Mouse (Mus musculus): ENCODE data around the gene Glis1.

Gene Glis1

DNA sequence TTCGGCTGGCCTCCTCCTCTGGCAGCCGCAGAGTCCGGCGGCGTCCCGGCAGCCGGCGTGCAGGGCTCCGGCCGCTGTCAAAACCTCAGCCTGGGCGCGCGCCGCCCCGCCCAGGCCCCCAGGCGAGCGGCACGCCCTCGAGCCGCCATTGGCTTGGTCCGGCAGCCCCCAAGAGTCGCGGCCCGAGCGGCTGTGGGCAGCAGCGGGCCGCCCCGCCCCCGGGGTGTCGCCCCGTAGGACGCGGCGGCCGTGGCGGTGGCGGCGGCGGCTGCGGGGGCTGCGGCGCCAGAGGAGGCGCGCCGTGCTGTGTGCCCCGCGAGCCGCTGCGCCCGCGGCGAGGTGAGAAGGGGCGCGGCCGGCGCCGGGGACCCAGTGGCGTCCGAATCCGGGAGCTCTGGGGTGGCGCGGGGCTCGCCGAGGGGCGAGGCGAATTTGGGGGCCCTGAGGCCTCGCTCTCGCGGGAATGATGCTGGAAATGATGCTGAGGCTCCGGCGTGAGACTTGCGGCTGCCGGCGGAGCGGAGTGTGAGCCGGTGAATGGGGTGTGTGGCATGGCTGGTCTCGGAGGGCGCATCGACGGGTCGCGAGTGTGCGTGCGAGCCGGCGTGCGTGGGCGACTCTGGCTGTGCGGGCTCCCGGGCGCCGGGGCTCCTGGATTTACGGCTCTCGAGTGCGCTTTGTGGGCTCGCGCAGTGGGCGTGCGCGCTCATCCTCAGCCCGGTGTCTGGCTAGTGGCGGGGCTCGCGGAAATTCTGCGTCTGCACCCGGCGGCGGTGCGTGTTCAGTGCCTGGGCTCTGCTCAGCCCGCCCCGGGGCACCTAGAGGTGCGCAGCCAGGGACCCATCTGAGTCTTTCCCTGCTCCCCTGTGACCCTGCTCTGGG is at the start of gene Glis1:
Glis1 (plus strand) TSS at position 236 of the 882 bp plus-strand sequence.
- DNase-seq = peak; percentile 84

GRCm38 (mm10) chr4:107387038-107387437 is 47.4 kb upstream of the Glis1 start:
- DNase-seq = peak; percentile 31

- peak; percentile 8 for DNase-seq
Observed at GRCm38 (mm10) chr4:107387465-107387864, 46.9 kb upstream of the Glis1 start.

- peak; percentile 26 for DNase-seq
Observed at GRCm38 (mm10) chr4:107388291-107388690, 46.1 kb upstream of the Glis1 start.

DNA sequence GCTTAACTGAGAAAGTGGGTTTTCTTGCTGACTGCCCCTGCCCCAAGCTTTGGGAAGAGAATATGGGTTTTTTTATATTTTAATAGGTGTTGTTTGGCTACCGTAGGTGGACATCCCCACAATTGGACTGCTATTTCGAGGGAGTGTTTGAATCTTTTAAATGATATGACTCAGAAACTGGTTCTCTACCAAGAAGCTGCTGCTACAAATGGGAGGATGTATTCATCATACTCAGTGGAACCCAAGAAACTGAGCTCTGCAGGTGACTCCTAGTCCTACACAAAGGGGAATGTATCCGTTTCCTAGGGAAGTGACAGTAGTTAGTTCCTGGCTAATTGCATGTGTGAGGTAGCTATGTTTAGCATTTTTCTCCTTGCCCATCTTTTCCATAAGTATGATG is 45.0 kb upstream of the Glis1 start:
- no peak for DNase-seq

GRCm38 (mm10) chr4:107393771-107394170 is 40.6 kb upstream of the Glis1 start:
- no peak for DNase-seq

DNA sequence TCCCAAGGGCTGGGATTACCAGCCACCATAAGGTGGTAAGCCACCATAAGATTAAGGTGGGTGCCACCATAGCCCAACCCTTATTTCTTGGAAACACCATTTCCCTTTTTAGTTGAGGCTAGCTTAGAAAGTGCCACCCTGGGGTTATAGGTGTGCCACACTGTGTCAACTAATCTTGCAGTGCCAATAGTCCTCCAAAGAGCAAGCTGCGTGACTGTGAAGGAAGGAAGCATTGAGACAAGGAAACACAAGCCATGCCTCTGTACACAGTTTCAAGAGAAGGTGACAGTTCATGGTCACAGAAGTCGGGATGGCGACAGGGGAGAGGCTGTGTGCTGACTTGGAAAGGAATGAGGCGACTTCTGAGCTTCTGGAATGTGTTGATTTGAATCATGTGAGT is 14.2 kb upstream of the Glis1 start:
- DNase-seq = no peak

DNA sequence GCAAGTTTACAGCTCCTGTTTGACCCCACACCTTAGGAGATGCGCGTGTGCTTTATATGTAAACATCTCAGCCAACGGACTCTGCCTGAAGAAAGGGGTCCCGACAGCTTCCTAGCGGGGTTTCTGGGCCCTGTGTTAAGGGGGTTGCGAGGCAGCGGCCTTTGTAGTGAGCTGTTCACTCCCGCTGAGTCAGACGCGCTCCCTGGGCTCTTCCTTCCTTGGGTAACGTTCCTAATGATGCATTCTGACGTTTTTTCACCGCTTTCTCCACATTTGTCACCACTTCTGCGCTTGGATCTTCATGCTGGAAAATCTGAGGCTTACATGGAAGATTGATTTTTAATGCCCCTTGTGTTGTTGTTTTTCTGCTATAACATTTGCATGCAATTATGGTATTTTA is 12.7 kb upstream of the Glis1 start:
- no peak for DNase-seq

DNA sequence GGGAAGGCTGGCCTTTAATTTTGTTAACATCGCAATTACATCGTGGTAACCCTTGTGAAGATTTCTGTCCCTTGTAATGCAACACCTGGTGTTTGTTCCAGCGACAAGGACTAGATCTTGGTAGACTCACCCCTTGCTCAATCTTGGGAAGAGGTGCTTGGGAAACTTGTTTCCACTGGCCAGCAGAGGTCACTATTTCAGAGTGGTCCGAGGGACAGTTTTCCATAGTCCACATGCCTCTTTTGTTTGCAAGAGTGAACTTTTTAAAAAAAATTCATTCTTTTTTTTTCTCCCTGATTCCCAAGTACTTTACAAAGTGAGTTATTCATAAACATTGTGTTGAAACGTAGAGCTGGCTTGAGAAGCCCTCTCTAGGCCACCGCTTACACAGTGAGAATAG is 12.2 kb upstream of the Glis1 start:
- DNase-seq = peak; percentile 37

DNA sequence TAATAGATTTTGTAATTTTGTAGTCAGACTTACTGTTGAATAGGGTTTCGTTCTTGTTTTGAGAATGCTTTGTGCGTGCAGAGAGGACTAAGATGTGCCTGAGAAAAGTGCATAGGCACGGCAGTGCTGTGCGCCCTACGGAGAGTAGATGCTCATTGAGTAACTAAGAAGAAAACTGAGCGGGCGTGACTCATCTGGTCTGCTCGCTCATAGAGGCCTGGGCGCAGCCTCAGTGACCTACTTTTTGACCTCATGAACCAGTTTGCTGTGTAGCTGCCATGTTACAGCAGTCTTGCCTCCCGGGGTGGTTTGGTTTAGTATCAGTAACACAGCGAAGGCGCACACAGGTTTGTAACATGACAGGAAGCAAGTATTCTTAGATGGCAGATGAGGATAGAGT is 8.8 kb upstream of the Glis1 start:
- no peak for DNase-seq

DNA sequence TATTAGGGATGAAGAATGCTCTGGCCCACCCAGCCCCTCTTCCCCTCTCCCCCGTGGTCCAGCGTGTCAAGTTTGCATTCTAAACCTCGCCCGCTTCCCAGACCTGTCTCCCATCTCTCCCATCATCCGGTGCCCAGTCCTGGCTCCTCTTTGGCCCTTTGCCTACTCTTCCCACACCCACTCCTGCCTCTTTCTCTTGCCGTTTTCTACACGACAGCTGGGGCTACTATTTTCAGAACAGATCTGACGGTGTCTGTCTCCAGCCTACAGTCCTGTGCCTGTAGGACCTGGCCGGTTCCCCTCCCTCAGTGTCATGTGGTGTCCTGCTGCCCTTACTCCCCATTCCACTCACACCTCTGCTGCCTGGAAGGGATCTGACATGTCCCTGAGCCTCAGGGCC is 7.8 kb upstream of the Glis1 start:
- no peak for DNase-seq

DNA sequence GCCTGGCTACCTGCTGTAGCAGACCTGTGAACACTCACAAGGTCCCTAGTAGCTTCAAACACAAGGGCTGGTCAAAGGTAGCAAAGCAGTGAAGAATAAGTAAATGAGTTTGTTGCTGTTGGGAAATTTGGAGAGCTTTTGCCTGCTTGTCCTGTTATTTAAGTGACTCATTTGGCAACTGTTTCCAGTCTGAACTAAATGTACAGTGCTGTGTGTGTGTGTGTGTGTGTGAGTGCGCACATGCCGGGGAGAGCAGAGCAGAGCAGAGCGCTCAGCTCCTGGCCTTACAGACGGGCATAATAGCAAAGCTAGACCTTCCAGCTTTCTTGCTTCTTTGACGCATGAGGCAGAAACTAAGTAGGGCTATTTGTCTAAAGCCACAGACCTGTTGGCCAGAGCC is 1.7 kb upstream of the Glis1 start:
- DNase-seq = no peak

DNA sequence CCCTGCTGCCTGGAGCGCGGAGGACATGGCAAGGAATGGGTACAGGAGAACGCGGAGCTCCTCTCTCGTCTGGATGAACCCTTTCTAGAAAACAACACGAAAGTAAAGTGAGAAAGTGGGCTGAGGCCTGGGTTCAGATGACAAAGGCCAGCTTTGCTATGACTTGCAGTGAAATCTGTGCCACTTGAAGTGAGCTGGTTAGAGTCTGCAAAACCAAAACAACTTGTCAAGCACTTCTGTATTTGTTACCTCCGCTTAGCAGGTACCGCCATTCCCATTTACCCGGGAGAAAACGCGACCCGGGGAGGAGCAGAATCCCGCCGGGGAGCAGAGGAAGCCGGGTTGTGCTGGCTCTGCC is 414 bp upstream of the Glis1 start:
- no peak for DNase-seq

GRCm38 (mm10) chr4:107435238-107435946 is 1.0 kb downstream of the Glis1 start:
- DNase-seq = peak; percentile 44

- peak; percentile 65 for DNase-seq
Observed at GRCm38 (mm10) chr4:107436476-107436875, 2.1 kb downstream of the Glis1 start.

GRCm38 (mm10) chr4:107438741-107439140 is 4.3 kb downstream of the Glis1 start:
- DNase-seq = peak; percentile 29

DNA sequence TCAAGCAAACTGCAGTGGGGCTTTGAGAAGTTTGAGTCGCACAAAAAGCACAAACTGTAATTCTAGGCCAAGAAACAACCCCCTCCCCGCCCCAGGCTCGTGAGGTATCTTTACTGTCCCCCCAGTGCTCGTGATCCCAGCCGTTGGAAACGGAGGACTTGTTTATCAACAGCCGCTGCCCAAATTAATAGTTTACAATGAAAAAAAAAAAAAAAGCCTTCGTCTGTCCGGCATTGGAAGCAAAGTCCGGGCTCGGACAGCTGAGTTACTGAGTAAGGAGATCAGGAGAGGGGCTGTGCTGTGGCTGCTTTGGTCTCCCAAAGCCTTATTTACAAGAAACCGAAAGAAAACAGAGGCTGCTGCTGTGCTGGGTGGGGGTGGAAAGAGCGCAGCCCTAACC is 5.9 kb downstream of the Glis1 start:
- DNase-seq = peak; percentile 57

DNA sequence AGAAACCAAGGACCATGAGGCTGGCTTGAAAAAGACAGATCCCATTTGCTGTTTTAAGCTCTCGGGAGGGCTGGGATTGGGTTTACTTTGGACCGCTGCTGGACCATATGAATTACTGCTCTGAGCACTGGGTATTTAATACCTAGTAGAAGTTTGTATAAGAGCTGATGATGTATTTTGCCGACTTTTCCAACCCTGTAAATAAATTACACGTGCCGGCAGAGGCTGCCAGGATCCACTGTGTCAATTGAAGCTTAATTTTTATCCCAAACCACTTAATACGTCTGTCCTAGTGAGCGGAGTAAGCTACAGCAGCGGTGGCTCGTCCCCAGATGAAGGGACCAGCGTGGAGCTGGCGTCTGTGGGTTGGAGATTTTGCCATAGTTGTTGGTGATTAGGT is 7.9 kb downstream of the Glis1 start:
- peak; percentile 63 for DNase-seq

GRCm38 (mm10) chr4:107442891-107443483 is 8.6 kb downstream of the Glis1 start:
- DNase-seq = peak; percentile 31

GRCm38 (mm10) chr4:107443621-107444020 is 9.2 kb downstream of the Glis1 start:
- no peak for DNase-seq

DNA sequence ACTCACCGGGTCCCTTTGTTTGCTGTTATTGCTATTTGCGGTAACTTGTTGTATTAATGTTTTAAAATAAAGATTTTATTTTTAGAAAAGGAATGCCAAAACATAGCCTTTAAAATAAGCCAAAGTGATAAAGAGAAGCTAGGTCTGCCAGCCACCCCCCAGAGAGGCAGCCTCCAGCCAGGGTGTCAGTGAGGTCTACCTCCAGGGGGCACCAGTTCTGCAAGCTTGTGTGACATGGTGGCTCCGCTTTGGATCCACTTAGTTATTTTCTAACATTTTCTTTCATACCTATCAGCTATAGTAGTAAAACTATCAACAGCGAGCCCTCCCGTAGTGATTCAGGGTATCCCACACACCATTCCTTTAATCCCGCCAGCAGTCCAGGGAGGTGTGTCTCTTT is 14.1 kb downstream of the Glis1 start:
- DNase-seq = no peak

- no peak for DNase-seq
Observed at GRCm38 (mm10) chr4:107449519-107449918, 15.1 kb downstream of the Glis1 start.

GRCm38 (mm10) chr4:107452266-107453015 is 18.1 kb downstream of the Glis1 start:
- peak; percentile 34 for DNase-seq

Data from kidney, adult 18-20 months (tissue).